Mouse (Mus musculus) CD4-positive, CD25-positive, alpha-beta regulatory T cell, adult 4 months (primary cell): ENCODE measurements around the gene Icmt. TPM values are rescaled to one million over a fixed set of nuclear protein-coding genes. Genes with fewer than 3 reads are reported as not detected.

Source experiments
- ATAC-seq: one replicate; pipeline ENCODE4 v1.8.0; 2017
- polyA plus RNA-seq, 2 experiments: library from polyadenylated mRNA; unstranded; fragments of 100-300 nt; shearing (Covaris generic); gene quantifications; one replicate each; pipeline ENCODE4 v1.2.1; 2017

The Icmt gene
- polyA plus RNA-seq, 2 experiments from 2014 or later = 3.9 to 8.2 TPM

- ATAC-seq = no peak
Measured at GRCm38 (mm10) chr4:152343296-152343695, 46.3 kb downstream of the Icmt start.

- no peak for ATAC-seq
Measured at GRCm38 (mm10) chr4:152344651-152345050, 47.6 kb downstream of the Icmt start.

- ATAC-seq = no peak
Measured at GRCm38 (mm10) chr4:152345120-152345889, 48.3 kb downstream of the Icmt start.

- ATAC-seq = no peak
Measured at GRCm38 (mm10) chr4:152349837-152350381, 52.9 kb downstream of the Icmt start.

- no peak for ATAC-seq
Measured at GRCm38 (mm10) chr4:152350722-152351421, 53.8 kb downstream of the Icmt start.

- no peak for ATAC-seq
Measured at GRCm38 (mm10) chr4:152351422-152352305, 54.6 kb downstream of the Icmt start.

- ATAC-seq = no peak
Measured at GRCm38 (mm10) chr4:152353886-152354637, 57.0 kb downstream of the Icmt start.

- no peak for ATAC-seq
Measured at GRCm38 (mm10) chr4:152355672-152356071, 58.6 kb downstream of the Icmt start.

Other genes with a start within 250 kb of the Icmt start
- 1 to 10 TPM; 1.7 to 2.4 TPM for gene Plekhg5, start 224.7 kb upstream of the Icmt start, polyA plus RNA-seq
- gene Tnfrsf25, start 181.3 kb upstream of the Icmt start, polyA plus RNA-seq = 100 to 1,000 TPM; 125 to 170 TPM
- gene Espn, start 144.9 kb upstream of the Icmt start, polyA plus RNA-seq = 1 to 10 TPM; 9.5 to 9.9 TPM
- not detected for gene Hes2, start 138.4 kb upstream of the Icmt start, polyA plus RNA-seq
- 100 to 1,000 TPM; 108 to 145 TPM for gene Acot7, start 119.1 kb upstream of the Icmt start, polyA plus RNA-seq
- under 1 TPM in 1 of 2 experiments, not detected in 1; 0.13 TPM for gene Gpr153, start 23.0 kb upstream of the Icmt start, polyA plus RNA-seq
- not detected for gene Hes3, start 5.6 kb upstream of the Icmt start, polyA plus RNA-seq
- not detected for gene Rnf207, start 21.8 kb downstream of the Icmt start, polyA plus RNA-seq
- gene Rpl22, start 28.5 kb downstream of the Icmt start, polyA plus RNA-seq = 1,000 to 10,000 TPM in 1 of 2 experiments, 100 to 1,000 TPM in 1; 772 to 1,018 TPM
- under 1 TPM in 1 of 2 experiments, not detected in 1; 0.40 TPM for gene Chd5, start 41.4 kb downstream of the Icmt start, polyA plus RNA-seq
- under 1 TPM in 1 of 2 experiments, not detected in 1; 0.30 TPM for gene Nphp4, start 179.5 kb downstream of the Icmt start, polyA plus RNA-seq
- 100 to 1,000 TPM in 1 of 2 experiments, 10 to 100 TPM in 1; 99.7 to 140 TPM for gene Kcnab2, start 180.6 kb downstream of the Icmt start, polyA plus RNA-seq